Mouse (Mus musculus): ENCODE data around the gene D130040H23Rik.
"Not testable (repeated sequence)": the region's sequence is repeated elsewhere in the genome, so short reads cannot be mapped to it uniquely, and the experiment has no call there.

D130040H23Rik gene

DNA sequence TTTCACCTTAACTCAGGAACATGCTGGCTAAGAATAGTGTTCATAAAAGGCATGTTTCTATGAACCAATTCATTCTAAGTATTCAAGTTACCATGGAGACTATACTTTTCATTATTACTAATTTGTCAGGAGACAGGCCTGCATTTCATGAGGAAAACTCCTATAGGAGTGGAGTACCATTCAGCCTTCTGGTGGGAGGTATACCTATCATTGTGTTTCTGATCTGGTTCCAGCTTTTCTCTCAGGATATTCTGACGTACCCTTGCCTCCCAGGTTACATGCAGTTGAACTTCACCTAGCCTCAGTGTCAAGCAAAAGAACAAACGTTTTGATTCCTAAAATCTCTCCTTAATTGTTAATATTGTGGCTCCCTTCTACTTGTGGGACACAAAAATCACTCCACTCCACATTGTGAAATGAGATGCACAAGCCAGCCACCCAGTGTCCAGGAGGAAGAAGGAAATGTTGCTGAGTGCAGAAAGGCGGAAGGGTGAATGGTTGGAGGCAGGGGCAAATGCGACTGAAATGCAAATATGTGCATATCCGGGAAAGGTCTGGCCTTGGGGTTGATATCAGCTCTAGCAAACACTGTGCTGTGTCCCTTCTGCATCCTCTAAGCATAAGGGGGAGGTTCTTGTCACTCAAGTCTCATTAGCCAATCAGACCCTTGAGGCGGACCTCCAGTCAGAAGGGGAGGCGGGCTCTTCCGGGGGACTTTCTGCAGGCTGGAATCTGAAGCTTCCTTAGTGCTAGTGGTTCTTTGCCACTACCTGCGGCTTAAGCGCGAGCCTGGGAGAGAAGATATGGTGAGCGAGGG lies at the start of gene D130040H23Rik:
Gene D130040H23Rik, plus strand, starts transcription at position 695 of the 817 bp plus-strand sequence.
- peak; percentile 74 for DNase-seq (ENCODE audit: extremely low spot score, low spot score)

DNA sequence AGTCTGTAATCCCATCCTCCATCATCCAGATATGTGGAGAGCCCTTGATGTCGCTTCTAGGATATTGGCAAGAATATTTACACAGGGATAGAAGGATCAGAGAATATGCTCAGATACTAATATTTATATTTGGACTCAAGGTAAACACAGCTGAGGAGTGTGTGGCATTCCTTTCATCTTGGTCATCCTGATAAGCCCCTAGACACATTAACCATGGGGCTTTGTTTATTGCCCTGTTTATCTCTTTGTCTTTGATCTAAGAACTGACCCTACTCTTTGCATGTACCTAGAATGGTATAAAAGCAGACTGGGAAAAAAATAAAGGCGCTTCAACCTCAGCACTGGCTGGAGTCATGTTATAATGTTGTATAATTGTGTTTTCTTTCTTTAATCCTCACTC lies 28.3 kb upstream of the D130040H23Rik start:
- no peak for DNase-seq (ENCODE audit: extremely low spot score, low spot score)

DNA sequence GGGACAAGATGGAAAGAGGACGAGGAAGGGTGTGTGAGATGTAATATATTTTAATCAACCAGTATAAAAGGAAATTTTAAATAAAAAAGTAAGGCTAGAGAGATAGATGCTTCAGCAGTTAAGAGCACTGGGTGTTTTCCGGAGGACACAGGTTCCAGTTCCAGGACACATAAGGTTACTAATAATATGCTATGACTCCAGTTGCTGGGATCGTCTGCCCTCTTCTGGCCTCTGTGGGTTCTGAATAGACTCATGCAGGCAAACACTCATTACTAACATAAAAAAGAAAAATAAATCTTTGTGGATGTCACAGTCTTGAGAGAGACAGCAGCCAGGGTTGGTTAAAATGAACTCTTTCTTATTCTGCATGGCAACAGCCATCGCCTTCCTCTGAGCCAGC lies 2.4 kb upstream of the D130040H23Rik start:
- DNase-seq (ENCODE audit: extremely low spot score, low spot score), result no peak

DNA sequence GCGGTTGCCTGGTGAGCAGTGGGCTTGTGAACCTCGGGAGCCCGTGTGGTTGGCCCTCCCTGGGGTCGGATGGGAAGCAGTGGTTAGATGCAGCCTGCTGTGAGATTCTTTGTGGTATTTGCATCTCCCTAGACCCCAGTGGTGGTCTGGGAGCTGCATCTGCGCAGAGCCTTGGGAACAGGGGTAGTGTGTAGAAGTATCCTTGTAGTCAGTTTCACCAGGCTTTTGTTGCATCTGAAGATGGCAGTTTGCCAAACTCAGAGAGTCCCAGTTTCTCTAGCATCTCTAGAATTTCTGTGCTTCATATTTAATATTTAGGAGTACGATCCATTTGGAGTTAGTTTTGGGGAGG lies 299 bp downstream of the D130040H23Rik start:
- no peak for DNase-seq (ENCODE audit: extremely low spot score, low spot score)

DNA sequence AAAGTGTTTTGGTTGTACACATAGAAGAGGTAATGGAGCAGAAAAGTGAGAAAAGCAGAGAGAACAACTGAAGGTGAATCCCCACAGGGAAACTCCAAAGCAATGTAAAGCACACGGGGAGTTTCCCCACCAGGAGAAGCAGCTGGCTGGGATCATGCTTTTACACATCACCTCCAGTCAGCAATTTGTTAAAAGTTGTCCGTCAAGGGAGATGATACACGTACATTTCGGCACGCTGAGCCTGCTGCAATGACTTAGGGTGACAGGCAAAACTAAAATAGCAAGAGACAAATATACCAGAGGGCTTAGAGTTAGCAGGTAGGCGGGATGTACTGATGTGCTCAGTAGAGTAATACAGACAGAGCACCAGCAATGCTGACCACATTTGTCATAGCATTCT lies 1.6 kb downstream of the D130040H23Rik start:
- no peak for DNase-seq (ENCODE audit: extremely low spot score, low spot score)

DNA sequence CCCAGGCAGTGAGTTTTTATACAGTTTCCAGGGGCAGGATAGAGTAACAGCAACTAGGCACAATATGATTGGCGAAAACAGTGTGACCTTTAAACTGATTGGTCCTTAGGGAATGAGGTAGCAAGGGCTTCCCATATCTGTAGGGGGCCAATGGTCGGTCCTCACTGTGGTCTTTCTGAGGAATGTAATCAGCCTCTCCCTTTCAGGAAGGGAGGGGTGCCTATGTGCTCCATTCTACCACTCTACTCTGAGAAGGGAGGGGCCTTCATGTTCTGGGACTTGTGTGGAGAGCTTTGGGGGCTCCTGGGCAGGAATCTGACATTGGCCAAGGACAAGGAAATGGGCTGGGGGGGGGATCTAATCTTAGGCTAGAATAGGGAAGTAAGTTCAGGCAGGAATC lies 53.9 kb downstream of the D130040H23Rik start:
- no peak for DNase-seq (ENCODE audit: extremely low spot score, low spot score)

DNA sequence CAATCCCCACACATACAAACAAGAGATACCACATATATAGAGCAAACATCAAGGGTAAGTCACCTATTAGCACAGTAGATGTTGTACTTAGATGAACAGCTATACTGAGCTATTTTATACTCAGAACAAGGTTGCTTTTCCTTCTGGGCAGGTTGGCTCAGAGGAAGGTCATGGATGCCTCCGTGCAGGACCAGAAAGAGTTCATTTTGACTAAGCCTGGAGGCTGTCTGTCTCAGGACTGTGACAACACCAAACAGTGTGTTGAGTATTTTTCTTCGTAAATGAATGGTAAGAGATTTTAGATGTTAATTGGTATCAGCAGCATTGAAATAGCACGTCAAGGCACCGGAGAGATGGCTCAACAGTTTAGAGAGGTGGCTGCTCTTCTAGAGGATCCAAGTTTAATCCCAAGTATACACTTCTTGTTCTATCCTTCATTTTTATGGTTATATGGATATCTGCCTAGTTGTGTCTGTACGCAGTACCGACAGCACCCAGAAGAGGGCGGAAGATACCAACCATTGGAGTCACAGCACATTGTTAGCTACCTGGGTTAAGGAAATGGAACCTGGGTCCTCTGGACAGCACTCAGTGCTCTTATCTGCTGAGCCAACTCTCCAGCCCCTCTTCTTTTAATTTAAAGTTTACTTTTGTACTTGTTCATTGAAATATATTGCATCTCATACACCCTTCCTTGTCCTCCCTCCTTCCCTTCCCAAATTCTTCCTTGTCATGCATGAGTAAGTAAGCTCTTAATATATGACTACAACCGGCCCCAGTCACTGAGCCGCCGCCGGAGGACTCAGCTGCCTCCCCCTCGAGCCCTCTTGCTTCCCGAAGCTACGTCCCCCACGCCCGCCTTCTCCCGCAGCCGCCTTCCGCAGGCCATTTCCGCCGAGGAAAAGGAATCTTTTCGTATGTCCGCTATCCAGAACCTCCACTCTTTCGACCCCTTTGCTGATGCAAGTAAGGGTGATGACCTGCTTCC lies 57.7 kb downstream of the D130040H23Rik start:
- peak; percentile 89 for DNase-seq (ENCODE audit: extremely low spot score, low spot score)

DNA sequence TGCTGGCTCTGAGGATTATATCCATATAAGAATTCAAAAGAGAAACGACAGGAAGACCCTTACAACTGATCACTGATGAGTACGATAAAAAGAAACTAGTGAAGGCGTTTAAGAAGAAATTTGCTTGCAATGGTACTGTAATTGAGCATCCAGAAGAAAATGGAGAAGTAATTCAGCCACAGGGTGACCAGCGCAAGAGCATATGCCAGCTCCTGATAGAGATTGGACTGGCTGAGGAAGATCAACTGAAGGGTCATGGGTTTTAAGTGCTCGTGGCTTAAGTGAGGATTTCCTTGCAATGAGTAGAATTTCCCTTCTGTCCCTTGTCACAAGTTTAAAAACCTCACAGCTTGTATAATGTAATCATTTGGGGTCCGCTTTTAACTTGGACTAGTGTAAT lies 58.4 kb downstream of the D130040H23Rik start:
- not testable (repeated sequence) for DNase-seq (ENCODE audit: extremely low spot score, low spot score)

Measured in neural tube, embryonic 10.5 days (tissue).